Mouse (Mus musculus): ENCODE data around the gene Dpep1. TPM values are rescaled to one million over a fixed set of nuclear protein-coding genes. Genes with fewer than 3 reads are reported as not detected.
"Not testable (repeated sequence)": the region's sequence is repeated elsewhere in the genome, so short reads cannot be mapped to it uniquely, and the experiment has no call there.

The Dpep1 gene
- total RNA-seq, 2 experiments from 2014 or later: 29.6 to 30.7 TPM

GRCm38 (mm10) chr8:123203571-123203970, 17.5 kb downstream of the Dpep1 start:
- intact Hi-C loops (cut with DNase I): loop anchor here (10.0 kb wide), 2 partner anchors 299 to 369 kb away; no protein-coding TSS in a partner anchor

GRCm38 (mm10) chr8:123211876-123212275, 25.8 kb downstream of the Dpep1 start:
- intact Hi-C loops (cut with DNase I): loop anchor here (5.0 kb wide), 1 partner anchor 40 kb away; the partner anchor contains the start of genes Vps9d1 and Zfp276
- no peak for DNase-seq (ENCODE audit: low spot score)

More at GRCm38 (mm10) chr8:123203571-123203970, 17.5 kb downstream of the Dpep1 start:
- no peak for DNase-seq (ENCODE audit: low spot score)

DNA sequence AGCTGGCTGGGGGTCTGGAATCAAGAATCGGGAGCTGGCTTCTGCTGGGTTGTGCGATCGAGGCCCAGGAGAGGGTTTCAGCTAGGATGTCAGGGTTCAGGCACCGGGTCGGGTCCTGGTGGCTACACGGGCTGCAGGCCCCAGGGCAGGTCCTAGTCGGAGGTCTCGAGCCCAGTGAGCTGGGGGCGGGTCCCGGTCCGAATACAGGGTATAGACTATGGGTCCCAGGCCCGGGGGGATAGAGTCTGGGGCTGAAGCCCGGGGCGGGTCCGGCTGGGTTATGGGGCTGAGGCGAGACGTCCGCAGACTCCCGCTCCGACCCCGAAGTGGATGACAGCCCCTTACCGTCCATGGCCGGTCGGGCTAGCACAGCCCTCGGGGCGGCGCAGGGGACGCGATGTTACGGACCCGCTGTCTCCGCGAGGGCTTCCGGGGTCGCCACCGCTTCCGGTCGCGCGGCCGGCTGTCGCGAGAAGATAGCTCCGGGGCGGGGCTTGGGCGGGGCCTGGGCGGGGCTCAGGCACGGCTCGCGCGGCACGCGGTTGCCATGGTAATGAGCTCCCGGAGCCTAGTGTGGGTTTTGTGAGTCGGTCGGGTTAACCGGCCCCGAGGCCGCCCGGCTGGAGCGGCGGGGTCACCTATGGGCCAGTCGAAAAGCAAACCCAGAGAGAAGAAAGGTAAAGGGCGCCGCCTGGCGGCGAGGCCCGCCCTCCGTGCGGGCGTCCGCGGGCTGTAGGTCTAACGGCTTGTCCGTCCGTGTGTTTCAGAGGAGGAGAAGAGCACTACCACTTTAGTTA, 26.5 kb downstream of the Dpep1 start, which contains the start of the genes Chmp1a and Spata33:
Chmp1a (minus strand) TSS at position 443 of the 797 bp plus-strand sequence.
Spata33 (plus strand) TSS at position 512 of the 797 bp plus-strand sequence.
- intact Hi-C loops (cut with DNase I): loop anchor here (5.0 kb wide), 1 partner anchor 40 kb away; the partner anchor contains the start of genes Vps9d1 and Zfp276
- DNase-seq (ENCODE audit: low spot score): peak; percentile 73

DNA sequence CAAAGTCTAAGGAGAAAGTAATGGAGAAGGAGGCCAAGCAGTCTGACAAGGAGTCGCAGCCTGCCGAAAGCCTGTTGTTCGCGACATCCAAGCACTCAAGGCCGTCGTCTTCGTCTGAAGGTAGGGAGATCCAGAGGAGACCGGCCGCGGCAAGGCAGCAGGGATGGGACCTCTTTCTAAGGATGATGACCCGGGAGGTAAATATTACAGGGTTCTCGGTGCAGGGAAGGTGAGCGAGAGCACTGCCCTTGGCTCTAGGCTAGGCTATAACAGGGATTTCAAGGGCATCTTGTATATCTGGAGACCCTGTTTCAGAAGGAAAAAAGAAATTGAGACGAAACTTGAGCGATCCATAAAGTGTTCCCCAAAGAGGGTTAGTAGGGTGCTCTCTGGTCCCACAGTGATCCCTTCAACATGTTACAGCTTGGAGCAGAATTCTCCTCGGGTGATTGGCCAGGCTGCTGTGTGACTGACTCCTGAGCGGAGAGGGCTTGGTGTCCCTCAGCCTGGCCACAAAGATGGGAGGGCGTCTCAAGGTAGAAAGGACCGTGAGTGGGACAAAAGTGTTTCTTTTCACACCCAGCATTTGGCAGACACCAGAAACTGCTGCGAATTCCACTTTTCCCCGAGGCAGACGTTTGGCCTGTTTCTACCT, 27.2 kb downstream of the Dpep1 start:
- intact Hi-C loops (cut with DNase I): loop anchor here (5.0 kb wide), 1 partner anchor 39 kb away; the partner anchor contains the start of genes Vps9d1 and Zfp276
- no peak for DNase-seq (ENCODE audit: low spot score)

DNA sequence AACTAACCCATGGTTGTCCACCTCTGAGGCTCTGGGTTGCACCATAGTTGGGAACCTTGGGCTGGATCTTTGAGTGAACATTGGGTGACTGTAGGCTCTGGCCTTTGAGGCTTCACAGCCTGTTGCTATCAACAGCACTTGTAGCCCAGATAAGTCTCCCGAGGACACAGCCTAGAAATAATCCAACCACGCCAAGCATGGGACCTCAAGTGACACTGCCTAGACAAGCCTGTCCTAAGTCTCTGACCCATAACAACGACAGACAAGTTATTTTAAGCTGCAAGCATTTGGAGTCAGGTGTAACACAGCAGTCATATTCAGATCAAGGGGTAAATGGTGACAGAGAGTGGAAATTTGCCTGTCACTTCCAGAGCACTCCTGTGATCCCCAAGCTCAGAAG, 29.4 kb downstream of the Dpep1 start:
- intact Hi-C loops (cut with DNase I): loop anchor here (5.0 kb wide), 1 partner anchor 77 kb away; no protein-coding TSS in a partner anchor
- no peak for DNase-seq (ENCODE audit: low spot score)

DNA sequence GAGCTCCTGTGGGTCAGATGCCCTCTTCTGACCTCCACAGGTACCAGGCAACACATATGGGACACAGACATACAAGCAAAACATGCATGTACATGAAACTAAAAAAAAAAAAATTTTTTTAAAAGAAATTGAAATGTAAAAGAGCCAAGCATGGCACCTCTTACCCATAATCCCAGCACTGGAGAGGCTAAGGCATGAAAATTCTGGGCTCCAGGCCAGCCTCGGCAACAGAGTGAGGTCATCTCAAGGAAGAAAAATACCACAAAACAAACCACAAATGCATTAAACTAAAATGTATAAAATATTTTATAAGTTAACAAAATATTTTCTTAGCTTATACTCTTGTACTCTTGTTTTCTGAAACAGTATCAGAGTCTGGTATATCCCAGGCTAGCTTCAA, 34.9 kb downstream of the Dpep1 start:
- intact Hi-C loops (cut with DNase I): no loop called here
- DNase-seq (ENCODE audit: low spot score): no peak

- peak; percentile 88 for DNase-seq (ENCODE audit: low spot score)
- intact Hi-C loops (cut with DNase I): no loop called here
Observed at GRCm38 (mm10) chr8:123224278-123225266, 38.5 kb downstream of the Dpep1 start, which contains the start of gene Cdk10. TSS of gene Cdk10 (plus strand) at chr8:123224842.

GRCm38 (mm10) chr8:123228416-123228815, 42.4 kb downstream of the Dpep1 start:
- intact Hi-C loops (cut with DNase I): no loop called here
- DNase-seq (ENCODE audit: low spot score): no peak

- DNase-seq (ENCODE audit: low spot score); intact Hi-C loops (cut with DNase I): not testable (repeated sequence)
Observed at GRCm38 (mm10) chr8:123230326-123230725, 44.3 kb downstream of the Dpep1 start.

GRCm38 (mm10) chr8:123231742-123232141, 45.7 kb downstream of the Dpep1 start:
- no peak for DNase-seq (ENCODE audit: low spot score)
- intact Hi-C loops (cut with DNase I): no loop called here

DNA sequence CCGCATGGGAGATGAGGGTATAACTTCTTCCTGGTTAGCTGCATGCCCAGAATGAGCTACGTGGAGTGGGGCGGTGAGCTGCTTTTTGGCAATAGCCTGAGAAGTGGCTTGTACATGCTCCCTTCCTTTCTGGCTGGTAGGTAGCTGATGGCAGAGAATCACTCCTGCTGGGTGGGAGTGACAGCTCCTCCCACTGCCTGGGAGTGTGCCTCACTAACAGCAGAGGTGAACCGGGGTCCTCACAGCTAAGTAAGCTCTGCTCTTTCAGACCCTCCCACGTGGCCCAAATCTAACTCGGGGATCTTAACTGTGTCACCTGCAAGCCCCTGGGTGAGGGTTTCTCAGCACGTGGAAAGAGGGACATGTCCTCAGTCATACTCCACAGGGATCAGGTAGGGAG, 46.5 kb downstream of the Dpep1 start:
- DNase-seq (ENCODE audit: low spot score): no peak
- intact Hi-C loops (cut with DNase I): no loop called here

DNA sequence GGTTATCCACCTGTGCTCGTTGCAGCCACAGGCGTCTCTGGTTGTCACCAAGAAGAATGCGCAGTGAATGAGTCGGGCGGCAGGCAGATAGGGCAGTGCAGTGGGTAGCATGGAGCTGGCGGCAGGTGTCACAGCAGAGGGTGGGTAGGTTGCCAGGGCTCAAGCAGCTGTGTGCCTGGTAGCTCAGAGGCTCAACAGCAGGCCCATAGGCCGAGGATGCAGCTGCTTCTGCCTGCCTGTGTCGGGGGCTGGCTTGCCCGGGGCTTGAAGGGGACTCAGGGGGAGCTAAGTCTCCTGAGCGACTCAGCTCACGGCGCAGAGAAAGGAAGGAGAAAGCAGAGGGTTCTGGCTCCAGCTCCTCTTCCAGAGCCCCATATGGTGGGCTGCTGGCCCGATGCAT, 47.3 kb downstream of the Dpep1 start:
- intact Hi-C loops (cut with DNase I): no loop called here
- DNase-seq (ENCODE audit: low spot score): no peak

DNA sequence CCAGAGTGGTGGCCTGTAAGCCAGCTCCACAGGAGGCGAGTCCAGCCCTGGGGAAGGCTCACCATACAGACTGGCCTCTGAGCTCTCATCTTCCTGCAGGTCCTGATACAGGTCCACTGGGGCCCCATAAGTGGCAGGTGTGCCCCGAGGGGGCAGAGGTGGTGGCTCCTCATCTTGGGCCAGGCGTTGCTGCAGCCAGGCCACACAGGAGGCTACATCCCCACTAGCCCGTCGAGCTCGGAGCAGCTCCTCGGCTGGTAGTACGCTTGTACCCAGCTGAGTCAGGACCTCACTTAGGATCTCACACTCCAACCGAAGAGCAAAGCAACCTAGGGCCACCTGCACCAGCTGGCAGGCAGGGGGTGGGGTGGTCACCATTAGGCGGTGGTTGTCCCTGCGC, 47.7 kb downstream of the Dpep1 start:
- intact Hi-C loops (cut with DNase I): no loop called here
- no peak for DNase-seq (ENCODE audit: low spot score)

- DNase-seq (ENCODE audit: low spot score): no peak
- intact Hi-C loops (cut with DNase I): no loop called here
Observed at GRCm38 (mm10) chr8:123234918-123235519, 49.0 kb downstream of the Dpep1 start.

- intact Hi-C loops (cut with DNase I): no loop called here
- DNase-seq (ENCODE audit: low spot score): peak; percentile 66
Observed at GRCm38 (mm10) chr8:123235520-123236497, 49.8 kb downstream of the Dpep1 start, which contains the start of gene Spata2l. TSS of gene Spata2l (minus strand) at chr8:123236233.

DNA sequence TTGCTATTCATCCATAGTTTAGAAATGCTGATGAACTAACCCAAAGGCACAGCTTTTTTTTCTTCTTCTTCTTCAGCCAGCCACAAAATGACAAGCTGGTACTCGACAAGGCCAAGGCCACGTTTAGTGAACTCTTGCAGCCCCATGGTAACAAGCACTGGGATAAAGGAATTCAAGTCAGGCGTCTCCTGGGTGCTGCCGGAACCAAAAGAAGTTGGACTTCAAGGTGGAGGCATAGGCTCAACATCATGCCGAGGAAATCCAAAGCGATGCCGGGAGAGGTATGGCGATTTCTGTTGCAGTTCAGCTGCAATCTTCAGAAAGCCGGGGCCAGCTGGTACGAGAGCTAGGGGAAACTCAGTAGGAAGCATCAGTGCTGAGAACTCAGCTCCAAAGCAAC, 53.4 kb downstream of the Dpep1 start:
- DNase-seq (ENCODE audit: low spot score): no peak

DNA sequence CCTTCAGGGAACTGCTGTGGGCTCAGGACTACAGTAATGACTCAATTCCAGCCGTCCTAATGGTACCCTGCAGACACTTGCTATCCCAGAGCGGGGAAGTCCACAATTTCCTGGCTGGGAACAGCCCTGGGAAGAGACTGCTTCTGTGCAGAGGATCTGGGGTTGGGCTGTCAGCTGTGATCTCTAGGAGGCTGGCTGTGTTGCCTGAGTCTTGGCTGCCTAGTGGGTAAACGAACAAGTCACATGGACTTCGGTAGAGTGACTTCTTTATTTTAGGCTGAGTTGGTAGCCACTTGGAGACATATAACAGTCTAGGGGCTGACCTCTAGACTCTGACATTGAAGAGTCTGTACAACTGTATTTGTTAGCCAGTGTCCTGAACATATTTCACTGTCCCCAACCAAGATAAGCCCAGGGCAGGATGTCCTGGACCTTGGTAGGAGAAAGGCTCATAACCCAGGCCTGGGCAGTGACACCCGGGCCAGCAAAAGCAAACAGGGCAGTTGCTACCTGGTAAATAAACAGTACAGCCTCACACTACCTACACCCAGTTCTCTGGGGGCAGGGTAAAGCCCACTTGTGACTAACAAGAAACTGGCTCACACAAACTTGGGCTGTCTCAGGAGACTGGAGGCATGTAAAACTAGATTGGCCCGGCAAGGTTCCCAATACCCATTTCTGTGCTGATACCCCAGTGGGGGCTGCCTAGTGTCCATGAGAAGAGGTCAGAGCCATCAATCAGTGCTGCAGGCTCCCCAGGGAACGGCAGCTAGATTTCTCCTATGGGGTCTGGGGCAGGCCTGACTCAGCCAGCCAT, 56.3 kb downstream of the Dpep1 start:
- intact Hi-C loops (cut with DNase I): no loop called here
- DNase-seq (ENCODE audit: low spot score): no peak

More for the DNA sequence above, 53.4 kb downstream of the Dpep1 start:
- intact Hi-C loops (cut with DNase I): no loop called here

Measured in heart, postnatal 25 days (tissue).